Mouse (Mus musculus): ENCODE measurements around the gene Gimap1.

- no peak for TF ChIP-seq POLR2A (IDR thresholded peaks at IDR 0.05; ENCODE audit: extremely low read depth, insufficient read depth, low read length)
- TF ChIP-seq CTCF (IDR thresholded peaks at IDR 0.05; ENCODE audit: low read depth, low read length), result no peak
These were observed 49.5 kb upstream of the Gimap1 start for GRCm38 (mm10) chr6:48689320-48689719.
